Mouse (Mus musculus): ENCODE data around the gene Usp3. TPM values are rescaled to one million over a fixed set of nuclear protein-coding genes. Genes with fewer than 3 reads are reported as not detected.

Usp3 gene
- polyA plus RNA-seq, 1 experiment from 2014 or later, result 67.1 TPM

- Histone ChIP-seq H3K4me2 (replicated peaks; ENCODE audit: low read depth, low read length) (no peak overlapping the region), H3K36me3 (ENCODE audit: insufficient read depth, low read length) (peaks cover 40% of the 10 kb centered on the region), H3K4me3 (ENCODE audit: low read length) (no peak overlapping the region), H3K4me1 (ENCODE audit: insufficient read depth, low read length) (no peaks in the 10 kb centered on the region), H3K9ac (replicated peaks; ENCODE audit: low read length) (no peak overlapping the region), H3K27me3 (ENCODE audit: insufficient read depth, low read length) (no peaks in the 10 kb centered on the region), H3K9me3 (ENCODE audit: low read length) (no peaks in the 10 kb centered on the region), H3K27ac (ENCODE audit: low read length) (no peak overlapping the region)
- ATAC-seq (ENCODE audit: low FRiP score, low TSS enrichment), result no peak
- WGBS, result 88% methylated on average over 4 of the region's 4 CpGs
Observed at GRCm38 (mm10) chr9:66542785-66543184, 50.2 kb downstream of the Usp3 start.

GRCm38 (mm10) chr9:66521595-66521994, 71.3 kb downstream of the Usp3 start:
- no peaks in the 10 kb centered on the region for H3K4me1 ChIP-seq (ENCODE audit: insufficient read depth, low read length)
- H3K9ac ChIP-seq (replicated peaks; ENCODE audit: low read length), result no peak overlapping the region
- WGBS, result 98% methylated on average over 3 of the region's 3 CpGs
- H3K4me3 ChIP-seq (ENCODE audit: low read length), result no peak overlapping the region
- no peak overlapping the region for H3K27ac ChIP-seq (ENCODE audit: low read length)
- H3K27me3 ChIP-seq (ENCODE audit: insufficient read depth, low read length), result no peaks in the 10 kb centered on the region
- no peak for ATAC-seq (ENCODE audit: low FRiP score, low TSS enrichment)
- H3K36me3 ChIP-seq (ENCODE audit: insufficient read depth, low read length), result peaks cover 61% of the 10 kb centered on the region
- no peaks in the 10 kb centered on the region for H3K9me3 ChIP-seq (ENCODE audit: low read length)
- no peak overlapping the region for H3K4me2 ChIP-seq (replicated peaks; ENCODE audit: low read depth, low read length)

- Histone ChIP-seq H3K9me3 (ENCODE audit: low read length) (no peaks in the 10 kb centered on the region), H3K4me2 (replicated peaks; ENCODE audit: low read depth, low read length) (no peak overlapping the region), H3K27ac (ENCODE audit: low read length) (no peak overlapping the region), H3K27me3 (ENCODE audit: insufficient read depth, low read length) (no peaks in the 10 kb centered on the region), H3K36me3 (ENCODE audit: insufficient read depth, low read length) (peaks cover 65% of the 10 kb centered on the region), H3K4me3 (ENCODE audit: low read length) (no peak overlapping the region), H3K4me1 (ENCODE audit: insufficient read depth, low read length) (no peaks in the 10 kb centered on the region), H3K9ac (replicated peaks; ENCODE audit: low read length) (no peak overlapping the region)
- 93% methylated on average over 4 of the region's 4 CpGs for WGBS
- no peak for ATAC-seq (ENCODE audit: low FRiP score, low TSS enrichment)
Observed at GRCm38 (mm10) chr9:66520299-66520698, 72.6 kb downstream of the Usp3 start.

- ATAC-seq (ENCODE audit: low FRiP score, low TSS enrichment), result no peak
Observed at GRCm38 (mm10) chr9:66518901-66519300, 74.0 kb downstream of the Usp3 start.

GRCm38 (mm10) chr9:66518251-66518650, 74.7 kb downstream of the Usp3 start:
- H3K27me3 ChIP-seq (ENCODE audit: insufficient read depth, low read length), result no peaks in the 10 kb centered on the region
- H3K27ac ChIP-seq (ENCODE audit: low read length), result no peak overlapping the region
- H3K36me3 ChIP-seq (ENCODE audit: insufficient read depth, low read length), result peaks cover 53% of the 10 kb centered on the region
- peaks cover 15% of the 10 kb centered on the region for H3K4me1 ChIP-seq (ENCODE audit: insufficient read depth, low read length)
- no peaks in the 10 kb centered on the region for H3K9me3 ChIP-seq (ENCODE audit: low read length)
- no peak overlapping the region for H3K9ac ChIP-seq (replicated peaks; ENCODE audit: low read length)
- ATAC-seq (ENCODE audit: low FRiP score, low TSS enrichment), result no peak
- no peak overlapping the region for H3K4me3 ChIP-seq (ENCODE audit: low read length)
- no peak overlapping the region for H3K4me2 ChIP-seq (replicated peaks; ENCODE audit: low read depth, low read length)
- 82% methylated on average over 5 of the region's 5 CpGs for WGBS

More at GRCm38 (mm10) chr9:66518901-66519300, 74.0 kb downstream of the Usp3 start:
- no peak overlapping the region for H3K27ac ChIP-seq (ENCODE audit: low read length)
- no peak overlapping the region for H3K4me2 ChIP-seq (replicated peaks; ENCODE audit: low read depth, low read length)
- H3K36me3 ChIP-seq (ENCODE audit: insufficient read depth, low read length), result peaks cover 60% of the 10 kb centered on the region
- H3K4me1 ChIP-seq (ENCODE audit: insufficient read depth, low read length), result peaks cover 9% of the 10 kb centered on the region
- no peaks in the 10 kb centered on the region for H3K27me3 ChIP-seq (ENCODE audit: insufficient read depth, low read length)
- H3K9me3 ChIP-seq (ENCODE audit: low read length), result no peaks in the 10 kb centered on the region
- no peak overlapping the region for H3K4me3 ChIP-seq (ENCODE audit: low read length)
- no peak overlapping the region for H3K9ac ChIP-seq (replicated peaks; ENCODE audit: low read length)
- 71% methylated on average over 5 of the region's 5 CpGs for WGBS

- H3K27ac ChIP-seq (ENCODE audit: low read length), result no peak overlapping the region
- H3K4me1 ChIP-seq (ENCODE audit: insufficient read depth, low read length), result peaks cover 20% of the 10 kb centered on the region
- no peaks in the 10 kb centered on the region for H3K9me3 ChIP-seq (ENCODE audit: low read length)
- peaks cover 51% of the 10 kb centered on the region for H3K36me3 ChIP-seq (ENCODE audit: insufficient read depth, low read length)
- H3K27me3 ChIP-seq (ENCODE audit: insufficient read depth, low read length), result no peaks in the 10 kb centered on the region
- WGBS, result 87% methylated on average over 10 of the region's 10 CpGs
- no peak overlapping the region for H3K4me3 ChIP-seq (ENCODE audit: low read length)
- no peak overlapping the region for H3K4me2 ChIP-seq (replicated peaks; ENCODE audit: low read depth, low read length)
- no peak overlapping the region for H3K9ac ChIP-seq (replicated peaks; ENCODE audit: low read length)
- ATAC-seq (ENCODE audit: low FRiP score, low TSS enrichment), result no peak
Observed at GRCm38 (mm10) chr9:66517746-66518145, 75.2 kb downstream of the Usp3 start.

- H3K4me3 ChIP-seq (ENCODE audit: low read length), result no peak overlapping the region
- H3K4me2 ChIP-seq (replicated peaks; ENCODE audit: low read depth, low read length), result no peak overlapping the region
- peaks cover 23% of the 10 kb centered on the region for H3K4me1 ChIP-seq (ENCODE audit: insufficient read depth, low read length)
- WGBS, result 81% methylated on average over 6 of the region's 6 CpGs
- no peak overlapping the region for H3K9ac ChIP-seq (replicated peaks; ENCODE audit: low read length)
- no peaks in the 10 kb centered on the region for H3K9me3 ChIP-seq (ENCODE audit: low read length)
- H3K27ac ChIP-seq (ENCODE audit: low read length), result no peak overlapping the region
- H3K27me3 ChIP-seq (ENCODE audit: insufficient read depth, low read length), result no peaks in the 10 kb centered on the region
- peaks cover 47% of the 10 kb centered on the region for H3K36me3 ChIP-seq (ENCODE audit: insufficient read depth, low read length)
- ATAC-seq (ENCODE audit: low FRiP score, low TSS enrichment), result no peak
Observed at GRCm38 (mm10) chr9:66516296-66516940, 76.5 kb downstream of the Usp3 start.

DNA sequence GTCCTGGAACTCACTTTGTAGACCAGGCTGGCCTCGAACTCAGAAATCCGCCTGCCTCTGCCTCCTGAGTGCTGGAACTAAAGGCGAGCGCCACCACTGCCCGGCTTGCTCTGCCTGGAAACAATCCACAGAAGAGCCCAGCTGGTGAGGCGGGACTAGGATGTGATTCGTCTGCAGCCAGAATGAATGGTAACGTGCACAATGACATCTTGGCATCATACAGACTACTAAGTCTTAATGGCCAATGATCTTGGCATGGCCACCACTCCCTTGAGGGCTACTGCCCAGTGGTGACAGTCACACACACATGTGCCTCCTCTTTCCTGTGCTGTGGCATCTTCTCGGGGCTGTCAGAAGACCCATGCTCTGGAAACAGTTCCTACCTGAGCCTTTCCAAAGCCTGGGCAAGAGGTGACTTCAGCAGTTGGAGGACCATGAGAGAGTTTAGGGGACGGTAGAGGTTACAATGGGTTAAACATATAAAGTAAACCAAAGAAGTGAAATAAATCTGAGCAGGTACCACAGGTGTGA, 77.2 kb downstream of the Usp3 start:
- Histone ChIP-seq H3K27ac (ENCODE audit: low read length) (no peak overlapping the region), H3K27me3 (ENCODE audit: insufficient read depth, low read length) (no peaks in the 10 kb centered on the region), H3K9me3 (ENCODE audit: low read length) (no peaks in the 10 kb centered on the region), H3K9ac (replicated peaks; ENCODE audit: low read length) (no peak overlapping the region), H3K4me1 (ENCODE audit: insufficient read depth, low read length) (peaks cover 27% of the 10 kb centered on the region), H3K4me2 (replicated peaks; ENCODE audit: low read depth, low read length) (no peak overlapping the region), H3K36me3 (ENCODE audit: insufficient read depth, low read length) (peaks cover 47% of the 10 kb centered on the region), H3K4me3 (ENCODE audit: low read length) (no peak overlapping the region)
- ATAC-seq (ENCODE audit: low FRiP score, low TSS enrichment), result no peak
- WGBS, result 89% methylated on average over 10 of the region's 10 CpGs

DNA sequence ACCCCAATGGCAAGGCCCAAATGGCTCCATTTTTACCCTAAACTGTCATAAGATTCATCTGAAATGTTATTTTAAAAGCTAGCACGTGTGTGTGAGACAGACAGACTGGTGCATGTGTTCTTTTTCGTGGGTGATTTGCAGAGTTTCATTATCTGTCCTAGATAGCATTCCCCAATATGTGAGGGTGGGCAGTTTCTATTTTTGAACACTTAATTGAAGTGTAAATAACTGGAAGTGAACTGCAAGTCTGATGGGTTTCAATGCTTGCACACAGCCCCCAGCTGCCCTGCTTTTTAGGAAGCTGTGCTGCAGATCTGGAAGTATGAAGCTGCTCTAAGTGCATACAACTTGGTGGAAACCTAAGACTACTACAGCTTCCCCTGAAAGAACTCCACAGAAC, 77.8 kb downstream of the Usp3 start:
- ATAC-seq (ENCODE audit: low FRiP score, low TSS enrichment), result no peak
- no peak overlapping the region for H3K4me3 ChIP-seq (ENCODE audit: low read length)
- no peaks in the 10 kb centered on the region for H3K9me3 ChIP-seq (ENCODE audit: low read length)
- H3K4me1 ChIP-seq (ENCODE audit: insufficient read depth, low read length), result peaks cover 33% of the 10 kb centered on the region
- peaks cover 43% of the 10 kb centered on the region for H3K36me3 ChIP-seq (ENCODE audit: insufficient read depth, low read length)
- H3K27ac ChIP-seq (ENCODE audit: low read length), result peak overlapping the region; percentile 99; the same call in 1 of the 2 replicates
- no peak overlapping the region for H3K4me2 ChIP-seq (replicated peaks; ENCODE audit: low read depth, low read length)
- 71% methylated on average over 2 of the region's 2 CpGs for whole genome bisulfite sequencing
- H3K9ac ChIP-seq (replicated peaks; ENCODE audit: low read length), result no peak overlapping the region
- no peaks in the 10 kb centered on the region for H3K27me3 ChIP-seq (ENCODE audit: insufficient read depth, low read length)

- H3K36me3 ChIP-seq (ENCODE audit: insufficient read depth, low read length), result peaks cover 40% of the 10 kb centered on the region
Observed at GRCm38 (mm10) chr9:66514256-66514770, 78.6 kb downstream of the Usp3 start, which contains the start of gene Fbxl22. TSS of gene Fbxl22 (minus strand) at chr9:66514593.

More at GRCm38 (mm10) chr9:66514256-66514770, 78.6 kb downstream of the Usp3 start, which contains the start of gene Fbxl22:
- Histone ChIP-seq H3K4me1 (ENCODE audit: insufficient read depth, low read length) (peaks cover 33% of the 10 kb centered on the region), H3K9ac (replicated peaks; ENCODE audit: low read length) (no peak within 1 kb of the TSS; the same call in 1 of the 2 replicates), H3K27ac (ENCODE audit: low read length) (peak within 1 kb of the TSS; percentile 99), H3K27me3 (ENCODE audit: insufficient read depth, low read length) (no peaks in the 10 kb centered on the region), H3K4me3 (ENCODE audit: low read length) (no peak within 1 kb of the TSS), H3K9me3 (ENCODE audit: low read length) (no peaks in the 10 kb centered on the region), H3K4me2 (replicated peaks; ENCODE audit: low read depth, low read length) (no peak within 1 kb of the TSS)
- no peak for ATAC-seq (ENCODE audit: low FRiP score, low TSS enrichment)
- WGBS, result 64% methylated on average over 17 of the region's 17 CpGs

Measured in kidney, embryonic 16.5 days (tissue).